Mouse (Mus musculus) neural tube, embryonic 12.5 days (tissue): ENCODE measurements around the gene Cysltr1. TPM values are rescaled to one million over a fixed set of nuclear protein-coding genes. Genes with fewer than 3 reads are reported as not detected.

Source experiments
- ATAC-seq: fragments of 200-750 bp; cut with Nextera tagmentation; 2 replicates; pipeline ENCODE4 v1.8.0; 2017; ENCODE audit warnings: low read depth, mild to moderate bottlenecking, moderate TSS enrichment, moderate library complexity; ENCODE audit not compliant: low FRiP score
- H3K27ac ChIP-seq: fragments of 300-500 bp; sonication (generic); 2 replicates; pipeline ENCODE4 v1.5.1; 2016
- H3K27me3 ChIP-seq: fragments of 300-500 bp; sonication (generic); replicated peaks from 2 replicates; pipeline ENCODE4 v1.6.1; 2016; ENCODE audit warnings: mild to moderate bottlenecking
- H3K36me3 ChIP-seq: fragments of 300-500 bp; sonication (generic); 2 replicates; pipeline ENCODE4 v1.6.1; 2016; ENCODE audit warnings: mild to moderate bottlenecking
- H3K4me1 ChIP-seq: fragments of 300-500 bp; sonication (generic); 2 replicates; pipeline ENCODE4 v1.6.1; 2016
- H3K4me2 ChIP-seq: fragments of 300-500 bp; sonication (generic); replicated peaks from 2 replicates; pipeline ENCODE4 v1.6.1; 2016; ENCODE audit warnings: mild to moderate bottlenecking
- H3K4me3 ChIP-seq: fragments of 300-500 bp; sonication (generic); 2 replicates; pipeline ENCODE4 v1.5.1; 2016
- H3K9ac ChIP-seq: fragments of 300-500 bp; sonication (generic); 2 replicates; pipeline ENCODE4 v1.6.1; 2016; ENCODE audit warnings: mild to moderate bottlenecking
- H3K9me3 ChIP-seq: fragments of 300-500 bp; sonication (generic); 2 replicates; pipeline ENCODE4 v1.6.1; 2016; ENCODE audit warnings: mild to moderate bottlenecking
- WGBS: fragments of 180-500 bp; shearing (Covaris S2); methylation state at CpG from one replicate; pipeline ENCODE4 v1.1.7; 2016; 5-methylcytosine and 5-hydroxymethylcytosine counted together
- polyA plus RNA-seq: library from polyadenylated mRNA; unstranded; fragments of >200 nt; fragmentation: Nextera tagmentation; extraction: Ambion mirVana; gene quantifications from 2 replicates; pipeline ENCODE4 v1.2.1, GENCODE M21; 2016

Gene Cysltr1
- polyA plus RNA-seq, 1 experiment from 2014 or later, result 1.1 TPM

DNA sequence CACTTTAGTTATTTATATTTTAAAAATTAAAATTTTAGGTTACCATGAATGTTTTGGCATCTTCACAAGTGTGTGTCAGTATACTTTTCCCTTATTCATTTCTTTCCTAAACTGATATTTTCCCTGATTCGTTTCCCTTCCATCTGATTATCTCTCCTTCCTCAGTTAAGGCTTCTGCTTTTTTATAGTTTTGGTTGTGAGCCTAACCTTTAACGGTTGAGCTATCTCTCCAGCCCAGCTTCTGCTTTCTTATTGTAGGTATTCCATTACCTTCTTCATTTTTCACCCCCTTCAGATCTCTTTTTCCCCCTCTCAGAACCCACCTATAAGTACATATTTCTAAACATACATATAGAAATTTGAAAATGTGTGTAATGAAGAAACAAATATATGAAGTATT is 48.0 kb downstream of the Cysltr1 start:
- Histone ChIP-seq H3K4me3 (no peak overlapping the region), H3K4me2 (no peak overlapping the region), H3K36me3 (no peaks in the 10 kb centered on the region), H3K27me3 (no peaks in the 10 kb centered on the region), H3K9me3 (no peaks in the 10 kb centered on the region), H3K27ac (no peak overlapping the region), H3K9ac (no peak overlapping the region), H3K4me1 (no peaks in the 10 kb centered on the region)
- 78% methylated on average over 2 of the region's 2 CpGs for WGBS
- ATAC-seq, result no peak

DNA sequence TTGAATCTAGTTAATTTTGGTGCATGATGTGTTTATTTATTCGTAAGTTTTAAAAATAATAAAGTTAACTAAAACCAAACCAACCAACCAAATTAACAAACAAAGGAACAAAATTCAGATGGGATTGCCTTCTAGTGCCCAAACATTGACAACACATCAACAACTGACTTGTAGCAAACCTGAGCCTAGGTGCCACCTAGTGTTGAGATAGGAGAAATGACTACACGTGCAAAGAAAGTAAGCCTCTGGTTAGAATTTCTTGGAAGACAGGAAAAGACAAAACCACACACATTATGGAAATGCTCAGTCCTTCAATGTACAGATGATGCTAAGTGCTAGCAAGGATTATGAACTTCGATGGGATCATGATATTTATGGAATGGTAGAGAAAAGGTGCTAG is 67.1 kb downstream of the Cysltr1 start:
- H3K4me2 ChIP-seq, result no peak overlapping the region
- no peaks in the 10 kb centered on the region for H3K9me3 ChIP-seq
- no peaks in the 10 kb centered on the region for H3K27me3 ChIP-seq
- no peak overlapping the region for H3K27ac ChIP-seq
- no peak overlapping the region for H3K4me3 ChIP-seq
- 31% methylated on average over 3 of the region's 3 CpGs for WGBS
- no peak overlapping the region for H3K9ac ChIP-seq
- no peaks in the 10 kb centered on the region for H3K36me3 ChIP-seq
- no peaks in the 10 kb centered on the region for H3K4me1 ChIP-seq
- no peak for ATAC-seq

Other genes starting within 250 kb of the Cysltr1 start
- gene Fndc3c1, start 118.3 kb downstream of the Cysltr1 start, polyA plus RNA-seq, result 12.0 and 13.4 TPM in 2 replicates
- 0.95 and 1.3 TPM in 2 replicates for gene Gm5127, start 20.5 kb downstream of the Cysltr1 start, polyA plus RNA-seq
- 3.3 and 3.7 TPM in 2 replicates for gene Rtl3, start 237.0 kb upstream of the Cysltr1 start, polyA plus RNA-seq